Mouse (Mus musculus) limb, embryonic 11.5 days (tissue): Measurements from ENCODE around the gene Ece1. TPM values are rescaled to one million over a fixed set of nuclear protein-coding genes. Genes with fewer than 3 reads are reported as not detected.
"Not testable (repeated sequence)": the region's sequence is repeated elsewhere in the genome, so short reads cannot be mapped to it uniquely, and the experiment has no call there.

ENCODE experiments used
- ATAC-seq: fragments of 200-750 bp; cut with Nextera tagmentation; 2 replicates; pipeline ENCODE4 v1.8.0; 2017; ENCODE audit warnings: low read depth; ENCODE audit not compliant: insufficient number of reproducible peaks, low FRiP score, low TSS enrichment
- DNase-seq: peaks from one replicate; pipeline ENCODE4 v3.0.0-alpha.2; 2015; ENCODE audit warnings: low spot score
- H3K27ac ChIP-seq: fragments of 300-500 bp; sonication (generic); replicated peaks from 2 replicates; pipeline ENCODE4 v1.5.1; 2014; ENCODE audit warnings: low read depth, mild to moderate bottlenecking, low read length
- H3K27me3 ChIP-seq: fragments of 300-500 bp; sonication (generic); 2 replicates; pipeline ENCODE4 v1.6.1; 2014; ENCODE audit warnings: mild to moderate bottlenecking, low read length, mixed read lengths; ENCODE audit not compliant: control insufficient read depth, insufficient read depth
- H3K36me3 ChIP-seq: fragments of 300-500 bp; sonication (generic); 2 replicates; pipeline ENCODE4 v1.6.1; 2014; ENCODE audit warnings: mild to moderate bottlenecking, low read length, moderate library complexity, mixed read lengths; ENCODE audit not compliant: control insufficient read depth, insufficient read depth
- H3K4me1 ChIP-seq: fragments of 300-500 bp; sonication (generic); 2 replicates; pipeline ENCODE4 v1.6.1; 2014; ENCODE audit warnings: low read length, mixed read lengths; ENCODE audit not compliant: control insufficient read depth, insufficient read depth
- H3K4me2 ChIP-seq: fragments of 300-500 bp; sonication (generic); 2 replicates; pipeline ENCODE4 v1.6.1; 2014; ENCODE audit warnings: low read depth, mild to moderate bottlenecking, moderate library complexity; ENCODE audit not compliant: severe bottlenecking
- H3K4me3 ChIP-seq: fragments of 300-500 bp; sonication (generic); 2 replicates; pipeline ENCODE4 v1.5.1; 2014; ENCODE audit warnings: low read depth, low read length
- H3K9ac ChIP-seq: fragments of 300-500 bp; sonication (generic); 2 replicates; pipeline ENCODE4 v1.6.1; 2014; ENCODE audit warnings: mild to moderate bottlenecking, low read length
- H3K9me3 ChIP-seq: fragments of 300-500 bp; sonication (generic); 2 replicates; pipeline ENCODE4 v1.6.1; 2016; ENCODE audit warnings: low read length; ENCODE audit not compliant: control insufficient read depth
- WGBS: fragments of 180-500 bp; shearing (Covaris S2); extraction: QIAGEN DNeasy Blood & Tissue Kit; methylation state at CpG from one replicate; pipeline ENCODE4 v1.1.7; 2014; 5-methylcytosine and 5-hydroxymethylcytosine counted together
- polyA plus RNA-seq: library from polyadenylated mRNA; unstranded; fragments of >200 nt; fragmentation: Nextera tagmentation; extraction: Ambion mirVana; gene quantifications from 2 replicates; pipeline ENCODE4 v1.2.1, GENCODE M21; 2014

Ece1 gene
- polyA plus RNA-seq, 1 experiment from 2014 or later, result 38.0 TPM

DNA sequence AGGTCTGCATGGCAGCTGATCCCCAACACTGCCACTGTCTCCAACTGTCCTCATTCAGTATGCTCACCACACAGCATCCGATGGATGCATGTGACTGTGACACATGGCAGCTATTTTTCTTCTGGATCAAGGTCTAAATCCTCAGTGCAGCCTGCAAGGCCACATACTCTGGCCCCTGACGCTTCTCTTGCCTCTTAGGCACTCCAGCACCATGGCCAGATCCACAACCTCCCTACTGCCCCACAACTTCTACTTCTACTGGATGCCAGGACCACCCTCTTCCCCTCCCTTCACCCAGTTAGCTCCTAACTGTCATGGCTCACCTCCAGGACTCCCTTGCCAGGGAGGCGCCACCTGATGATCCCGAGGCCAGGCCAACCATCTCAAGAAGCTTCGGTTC is 22.6 kb upstream of the Ece1 start:
- WGBS, result 76% methylated on average over 5 of the region's 5 CpGs
- Histone ChIP-seq H3K27me3 (no peaks in the 10 kb centered on the region), H3K9ac (no peak overlapping the region), H3K36me3 (no peaks in the 10 kb centered on the region), H3K4me2 (no peak overlapping the region), H3K4me3 (no peak overlapping the region), H3K9me3 (no peaks in the 10 kb centered on the region), H3K4me1 (peaks cover 4% of the 10 kb centered on the region; the same call in 1 of the 2 replicates), H3K27ac (no peak overlapping the region)
- no peak for DNase-seq
- no peak for ATAC-seq

DNA sequence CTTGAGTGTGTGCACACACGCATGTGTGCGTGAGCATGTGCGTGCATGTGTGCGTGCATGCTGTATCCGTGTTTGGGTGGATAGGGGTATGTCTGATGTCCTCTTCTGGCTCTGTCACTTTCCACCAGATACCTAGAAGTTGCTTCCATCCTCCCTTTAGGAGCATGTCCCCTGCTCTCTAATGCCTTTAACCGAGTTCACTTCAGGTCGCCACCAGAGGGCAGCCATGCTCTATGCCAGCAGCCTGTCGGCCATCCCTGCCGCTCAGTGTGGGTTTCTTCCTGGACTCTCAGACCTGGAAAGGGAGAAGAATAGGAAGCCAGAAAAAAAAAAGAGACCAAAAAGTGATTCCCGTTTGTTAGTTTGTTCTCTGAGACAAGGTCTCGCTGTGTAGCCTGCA is 17.4 kb upstream of the Ece1 start:
- WGBS, result 18% methylated on average over 11 of the region's 11 CpGs

DNA sequence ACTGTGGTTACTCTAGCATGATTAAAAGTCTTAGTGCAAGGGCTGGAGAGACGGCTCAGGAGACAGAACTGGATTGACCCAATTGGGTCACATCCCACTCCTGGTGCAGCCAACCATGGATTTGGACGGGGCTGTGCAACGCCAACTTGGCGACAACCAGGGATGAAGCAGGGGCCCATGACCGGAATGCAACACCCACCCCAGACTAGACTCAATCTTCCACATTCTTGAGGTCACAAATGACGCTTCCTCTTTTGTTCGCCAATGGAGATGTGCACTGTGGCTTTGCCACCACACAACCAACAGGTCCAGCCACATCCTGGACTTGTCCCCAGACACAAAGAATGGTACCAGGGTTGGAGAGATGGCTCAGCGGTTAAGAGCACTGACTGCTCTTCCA is 14.4 kb upstream of the Ece1 start:
- 95% methylated on average over 8 of the region's 8 CpGs for WGBS

More for the DNA sequence above, 17.4 kb upstream of the Ece1 start:
- no peaks in the 10 kb centered on the region for H3K9me3 ChIP-seq
- H3K27me3 ChIP-seq, result no peaks in the 10 kb centered on the region
- no peak for ATAC-seq
- H3K4me1 ChIP-seq, result no peaks in the 10 kb centered on the region
- no peak overlapping the region for H3K9ac ChIP-seq
- no peaks in the 10 kb centered on the region for H3K36me3 ChIP-seq
- no peak overlapping the region for H3K27ac ChIP-seq
- peak; percentile 90 for DNase-seq
- no peak overlapping the region for H3K4me2 ChIP-seq
- H3K4me3 ChIP-seq, result no peak overlapping the region

DNA sequence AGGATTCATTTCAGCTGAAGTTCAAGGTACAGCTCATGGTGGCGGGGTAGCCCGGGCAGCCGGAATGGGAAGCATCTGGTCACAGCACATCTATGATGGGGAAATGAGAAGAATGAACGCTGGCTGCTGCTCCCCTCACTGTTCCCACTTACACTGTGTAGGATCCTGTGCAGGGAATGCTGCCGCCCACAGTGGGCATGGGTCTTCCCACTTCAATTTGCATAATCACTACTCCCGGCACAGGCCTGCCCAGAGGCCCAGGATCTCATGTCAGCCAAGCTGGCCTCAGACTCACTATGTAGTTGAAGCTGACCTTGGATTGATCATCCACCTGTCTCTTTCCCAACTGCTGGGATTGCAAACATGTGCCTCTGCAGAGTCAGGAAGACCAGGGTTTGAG is 11.9 kb upstream of the Ece1 start:
- Histone ChIP-seq H3K4me2 (no peak overlapping the region), H3K36me3 (no peaks in the 10 kb centered on the region), H3K27me3 (no peaks in the 10 kb centered on the region), H3K9me3 (no peaks in the 10 kb centered on the region), H3K4me1 (no peaks in the 10 kb centered on the region), H3K9ac (no peak overlapping the region), H3K27ac (no peak overlapping the region), H3K4me3 (no peak overlapping the region)
- ATAC-seq, result no peak
- no peak for DNase-seq
- 93% methylated on average over 6 of the region's 6 CpGs for WGBS

More for the DNA sequence above, 14.4 kb upstream of the Ece1 start:
- H3K27me3 ChIP-seq, H3K4me1 ChIP-seq, H3K9ac ChIP-seq, H3K9me3 ChIP-seq, H3K36me3 ChIP-seq, H3K4me2 ChIP-seq, H3K27ac ChIP-seq, DNase-seq, H3K4me3 ChIP-seq, ATAC-seq: not testable (repeated sequence)

DNA sequence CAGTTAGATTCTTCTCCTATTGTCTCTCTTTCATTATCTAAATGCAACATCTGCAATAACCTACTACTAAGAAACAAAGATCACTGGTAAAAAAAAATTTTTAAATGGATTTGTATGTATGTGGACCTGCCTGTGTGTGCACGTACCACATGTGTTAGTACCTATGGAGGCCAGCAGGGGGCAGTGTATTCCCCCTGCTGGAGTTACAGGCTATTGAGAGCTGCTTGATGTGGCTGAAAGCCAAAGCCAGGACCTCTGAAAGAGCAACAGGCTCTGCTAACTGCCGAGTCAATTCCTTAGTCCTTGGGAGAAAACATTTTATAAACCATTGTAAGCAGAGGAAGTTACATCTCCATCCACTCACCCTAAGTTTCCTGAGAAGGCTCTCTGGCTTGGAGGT is 10.6 kb upstream of the Ece1 start:
- Histone ChIP-seq H3K9ac (no peak overlapping the region), H3K36me3 (no peaks in the 10 kb centered on the region), H3K4me3 (no peak overlapping the region), H3K27me3 (no peaks in the 10 kb centered on the region), H3K4me1 (no peaks in the 10 kb centered on the region), H3K9me3 (no peaks in the 10 kb centered on the region), H3K4me2 (no peak overlapping the region), H3K27ac (no peak overlapping the region)
- no peak for ATAC-seq
- DNase-seq, result peak; percentile 59
- 61% methylated on average over 2 of the region's 2 CpGs for WGBS

DNA sequence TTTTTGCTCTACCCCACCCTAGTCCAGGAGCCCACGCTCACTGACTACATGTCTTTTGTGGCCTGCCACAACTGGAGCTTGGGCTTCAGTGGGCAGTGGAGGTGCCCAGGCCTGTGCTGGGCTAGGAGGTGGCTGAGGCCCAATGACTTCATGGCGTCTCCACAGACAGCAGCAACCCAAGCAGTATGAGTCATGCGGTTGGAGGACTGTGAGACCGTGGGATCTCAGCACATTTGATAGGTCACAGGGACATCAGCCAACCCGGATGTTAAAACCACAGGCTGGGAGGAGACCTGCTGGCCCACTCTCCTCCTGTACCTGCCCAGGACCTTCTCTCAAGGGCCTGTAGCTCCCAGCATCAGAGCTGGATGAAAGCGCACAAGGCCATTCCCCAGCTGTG is 8.2 kb upstream of the Ece1 start:
- Histone ChIP-seq H3K4me3 (no peak overlapping the region), H3K27me3 (no peaks in the 10 kb centered on the region), H3K9ac (no peak overlapping the region), H3K36me3 (no peaks in the 10 kb centered on the region), H3K4me2 (no peak overlapping the region), H3K9me3 (no peaks in the 10 kb centered on the region), H3K27ac (no peak overlapping the region), H3K4me1 (no peaks in the 10 kb centered on the region)
- DNase-seq (no peak), ATAC-seq (no peak)
- WGBS, result 86% methylated on average over 6 of the region's 6 CpGs

DNA sequence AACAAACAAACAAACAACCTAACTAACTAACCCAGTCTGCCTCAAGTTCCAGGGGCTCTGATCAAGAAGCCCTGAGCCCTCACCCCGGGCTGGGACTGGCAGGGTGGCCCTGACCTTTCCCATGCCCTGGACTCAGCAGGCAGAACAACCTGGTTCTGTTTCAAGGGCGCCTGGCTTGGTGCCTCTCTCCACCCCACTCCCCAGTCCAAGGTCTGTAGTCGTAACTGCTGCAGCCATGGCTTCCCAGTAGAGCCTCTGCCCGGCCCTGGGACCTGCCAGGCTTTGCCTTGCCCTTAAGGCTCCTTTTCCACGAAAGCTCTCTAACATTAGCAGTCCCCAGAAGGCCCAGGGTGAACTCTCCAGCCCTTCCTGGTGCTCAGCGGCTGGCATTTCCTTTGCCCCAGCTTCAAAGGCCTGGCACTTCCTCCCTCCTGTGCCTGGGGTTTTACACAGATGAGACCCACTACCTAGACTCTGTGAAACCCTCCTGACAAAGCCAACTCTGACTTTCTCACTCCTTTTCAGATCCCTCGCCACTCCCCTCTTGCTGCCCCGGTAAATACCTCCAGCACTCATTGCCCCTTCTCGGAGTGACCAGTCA is 6.2 kb upstream of the Ece1 start:
- ATAC-seq (no peak), DNase-seq (no peak)
- H3K4me1 ChIP-seq, result no peaks in the 10 kb centered on the region
- no peak overlapping the region for H3K4me3 ChIP-seq
- H3K27ac ChIP-seq, result no peak overlapping the region
- no peaks in the 10 kb centered on the region for H3K27me3 ChIP-seq
- no peaks in the 10 kb centered on the region for H3K9me3 ChIP-seq
- H3K9ac ChIP-seq, result no peak overlapping the region
- H3K4me2 ChIP-seq, result no peak overlapping the region
- WGBS, result 47% methylated on average over 9 of the region's 9 CpGs
- H3K36me3 ChIP-seq, result no peaks in the 10 kb centered on the region

DNA sequence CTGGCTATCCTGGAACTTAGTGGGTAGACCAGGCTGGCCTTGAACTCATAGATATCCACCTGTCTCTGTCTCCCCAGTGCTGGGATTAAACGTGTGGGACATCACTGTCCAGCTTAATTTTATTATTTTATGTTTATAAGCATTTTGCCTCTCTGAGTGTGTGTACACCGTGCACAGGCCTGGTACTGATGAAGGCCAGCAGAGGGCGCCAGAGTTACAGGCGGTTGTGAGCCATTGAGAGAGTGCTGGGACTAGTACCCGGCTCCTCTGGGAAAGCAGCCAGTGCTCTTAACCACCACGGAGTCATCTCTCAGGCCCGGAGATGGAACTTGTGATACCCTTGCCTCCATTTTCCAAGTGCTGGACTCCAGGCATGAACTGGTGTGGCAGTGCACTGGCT is 4.9 kb upstream of the Ece1 start:
- Histone ChIP-seq H3K9ac (no peak overlapping the region), H3K9me3 (no peaks in the 10 kb centered on the region), H3K4me3 (no peak overlapping the region), H3K27me3 (no peaks in the 10 kb centered on the region), H3K4me2 (no peak overlapping the region), H3K36me3 (no peaks in the 10 kb centered on the region), H3K27ac (no peak overlapping the region), H3K4me1 (no peaks in the 10 kb centered on the region)
- ATAC-seq (no peak), DNase-seq (peak; percentile 75)
- 24% methylated on average over 7 of the region's 7 CpGs for WGBS

DNA sequence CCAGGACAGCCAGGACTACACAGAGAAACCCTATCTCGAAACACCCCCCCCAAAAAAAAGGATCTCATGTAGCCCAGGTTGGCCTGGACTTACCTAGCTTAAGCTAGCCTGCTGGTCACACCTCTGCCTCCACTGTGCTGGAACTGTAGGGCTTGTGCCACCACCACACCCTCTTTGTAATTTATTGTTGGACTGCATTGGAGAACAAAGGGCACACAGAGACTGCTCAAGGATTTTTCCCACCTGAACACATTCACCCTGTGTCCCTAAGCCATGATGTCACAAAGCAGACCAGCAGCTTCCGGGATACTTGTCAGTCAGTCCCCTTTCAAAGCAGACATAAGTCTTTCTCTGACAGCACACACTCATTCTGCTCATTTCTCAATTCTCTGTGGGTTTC is 3.7 kb upstream of the Ece1 start:
- Histone ChIP-seq H3K36me3 (no peaks in the 10 kb centered on the region), H3K27ac (no peak overlapping the region), H3K9me3 (no peaks in the 10 kb centered on the region), H3K4me2 (no peak overlapping the region), H3K9ac (no peak overlapping the region), H3K4me3 (no peak overlapping the region), H3K27me3 (no peaks in the 10 kb centered on the region), H3K4me1 (peaks cover 7% of the 10 kb centered on the region)
- ATAC-seq, result no peak
- no peak for DNase-seq
- 76% methylated on average over 2 of the region's 2 CpGs for whole genome bisulfite sequencing
